11 mouse cellular contexts compared by ENCODE assay signal in the genomic region with DNA sequence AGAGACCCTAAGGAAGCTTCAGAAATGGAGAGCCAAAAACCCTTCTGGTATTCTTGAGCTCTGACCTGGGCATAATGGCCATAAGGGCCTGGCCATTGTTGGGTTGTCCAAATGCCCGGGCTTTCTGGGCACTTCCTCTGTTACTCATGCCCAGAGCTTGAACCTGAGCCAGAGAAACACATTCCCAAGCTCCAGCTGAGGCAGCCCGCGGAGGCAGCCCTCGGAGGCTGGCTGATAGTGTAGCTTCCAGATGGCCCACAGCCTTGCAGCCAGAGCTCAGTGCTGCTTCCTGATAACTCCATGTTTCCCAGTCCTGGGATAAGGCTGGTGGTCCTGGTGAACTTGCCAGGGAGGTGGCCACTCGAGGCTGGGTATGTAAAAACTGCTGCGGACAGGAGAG.
A peak's percentile ranks its signal among the peaks of the same experiment; 100 is the strongest.
DNase-seq lines count a peak whose midpoint lies in the region; ATAC-seq lines count a peak whose summit lies in the region.
"Had no signal": no experiment of that assay in that cellular context is flagged by ENCODE, and none has a peak within 500 bp of the region (broad histone marks: within the 10 kb centered on the region; RNA-seq: fewer than 3 reads in every experiment).

No protein-coding gene starts in this region.

- H3K4me1 ChIP-seq in forebrain, embryonic 13.5 days: 0 out of 2 replicates have a peak, but pooled peaks cover 5% of the 10 kb centered on the region
- no peaks in the 10 kb centered on the region for H3K4me1 ChIP-seq in forebrain, embryonic 11.5 days (replicated peaks; ENCODE audit: control insufficient read depth, insufficient read depth, low read length)
- H3K4me1 ChIP-seq in lung, embryonic 16.5 days (replicated peaks; ENCODE audit: control insufficient read depth, insufficient read depth, low read length): peaks cover 14% of the 10 kb centered on the region
- H3K4me1 ChIP-seq: midbrain, embryonic 15.5 days had no signal

- no peak overlapping the region for H3K4me3 ChIP-seq in forebrain, embryonic 13.5 days
- H3K4me3 ChIP-seq in forebrain, embryonic 11.5 days (ENCODE audit: low read depth, low read length): no peak overlapping the region
- H3K4me3 ChIP-seq in lung, embryonic 16.5 days (ENCODE audit: low read length): no peak overlapping the region
- H3K4me3 ChIP-seq: left cerebral cortex, adult 2 months; midbrain, embryonic 15.5 days had no signal

- no peak overlapping the region for H3K4me2 ChIP-seq in forebrain, embryonic 13.5 days
- no peak overlapping the region for H3K4me2 ChIP-seq in forebrain, embryonic 11.5 days (ENCODE audit: low read depth, low read length, severe bottlenecking)
- no peak overlapping the region for H3K4me2 ChIP-seq in lung, embryonic 16.5 days (ENCODE audit: low read depth, low read length)
- H3K4me2 ChIP-seq: midbrain, embryonic 15.5 days had no signal

- H3K9me3 ChIP-seq in forebrain, embryonic 13.5 days (replicated peaks): no peaks in the 10 kb centered on the region
- H3K9me3 ChIP-seq in forebrain, embryonic 11.5 days (ENCODE audit: control insufficient read depth, low read length): no peaks in the 10 kb centered on the region
- no peaks in the 10 kb centered on the region for H3K9me3 ChIP-seq in lung, embryonic 16.5 days (ENCODE audit: control insufficient read depth, low read length)
- H3K9me3 ChIP-seq: midbrain, embryonic 15.5 days had no signal

- WGBS in forebrain, embryonic 13.5 days: 61% methylated on average over 6 of the region's 6 CpGs
- 72% methylated on average over 6 of the region's 6 CpGs for WGBS in forebrain, embryonic 11.5 days
- WGBS in lung, embryonic 16.5 days: 51% methylated on average over 6 of the region's 6 CpGs

- H3K27ac ChIP-seq in forebrain, embryonic 13.5 days: no peak overlapping the region
- no peak overlapping the region for H3K27ac ChIP-seq in forebrain, embryonic 11.5 days (ENCODE audit: low read depth, low read length)
- no peak overlapping the region; the same call in 1 of the 2 replicates for H3K27ac ChIP-seq in lung, embryonic 16.5 days (ENCODE audit: low read length)
- H3K27ac ChIP-seq: left cerebral cortex, adult 2 months; midbrain, embryonic 15.5 days had no signal

- no peaks in the 10 kb centered on the region for H3K27me3 ChIP-seq in forebrain, embryonic 13.5 days
- H3K27me3 ChIP-seq in forebrain, embryonic 11.5 days (ENCODE audit: control insufficient read depth, insufficient read depth, low read length): no peaks in the 10 kb centered on the region
- H3K27me3 ChIP-seq in lung, embryonic 16.5 days (ENCODE audit: control insufficient read depth, insufficient read depth, low read depth, low read length): no peaks in the 10 kb centered on the region
- H3K27me3 ChIP-seq: midbrain, embryonic 15.5 days had no signal

- H3K36me3 ChIP-seq in forebrain, embryonic 13.5 days (ENCODE audit: poor library complexity, severe bottlenecking): peaks cover 16% of the 10 kb centered on the region
- H3K36me3 ChIP-seq in forebrain, embryonic 11.5 days (ENCODE audit: control insufficient read depth, insufficient read depth, low read length): no peaks in the 10 kb centered on the region
- H3K36me3 ChIP-seq in lung, embryonic 16.5 days (ENCODE audit: control insufficient read depth, insufficient read depth, low read length): no peaks in the 10 kb centered on the region

- peak; percentile 45; the same call in 1 of the 2 replicates for ATAC-seq in forebrain, embryonic 13.5 days
- ATAC-seq in forebrain, embryonic 11.5 days (replicated peaks; ENCODE audit: low FRiP score): no peak
- 0 out of 2 replicates have a peak, but pooled peaks have one; percentile 49 for ATAC-seq in lung, embryonic 16.5 days (ENCODE audit: low read depth)
- ATAC-seq: midbrain, embryonic 15.5 days had no signal

- DNase-seq in forebrain, embryonic 11.5 days (ENCODE audit: low spot score): no peak
- DNase-seq in lung, adult 18-20 months: no peak
- DNase-seq in cerebellum, adult 9-10 months: peak; percentile 89
- peak; percentile 34 to 57 for DNase-seq in layer of hippocampus, postnatal 14 days (ENCODE audit: low spot score in 2 of 2)
- no peak for DNase-seq in natural killer cell, adult 2 months (ENCODE audit: low spot score in 2 of 2)
- no peak for DNase-seq in gastrocnemius, postnatal 14 days
- DNase-seq: embryo, embryonic 11 days had no signal

- intact Hi-C loops in gastrocnemius, postnatal 14 days (cut with DNase I; ENCODE audit: low total_unique reads): no loop called here

- H3K9ac ChIP-seq in forebrain, embryonic 13.5 days: no peak overlapping the region
- H3K9ac ChIP-seq in forebrain, embryonic 11.5 days (ENCODE audit: low read length): no peak overlapping the region
- 0 out of 2 replicates have a peak overlapping the region, but pooled peaks have one; percentile 6 for H3K9ac ChIP-seq in lung, embryonic 16.5 days (ENCODE audit: low read length)
- H3K9ac ChIP-seq: midbrain, embryonic 15.5 days had no signal

Comparison
In these comparisons a context has a peak if more than half of its experiments do, and no peak if none do; other contexts are left out.
1. DNase-seq: peak in cerebellum, adult 9-10 months (single experiment) and layer of hippocampus, postnatal 14 days (2 of 2); none in forebrain, embryonic 11.5 days (single experiment), lung, adult 18-20 months (0 of 2), natural killer cell, adult 2 months (0 of 2) and gastrocnemius, postnatal 14 days (single experiment).